Mouse (Mus musculus) cerebellum, adult 8-10 months (tissue): ENCODE results near the gene Rrnad1.

Source experiments
- DNase-seq: peaks from one replicate; pipeline ENCODE4 v3.0.0; 2022

Rrnad1 gene

GRCm38 (mm10) chr3:87930078-87930795 is at the start of gene Rrnad1, which contains the start of gene Isg20l2:
Gene Rrnad1, minus strand, starts transcription at chr3:87930717.
Gene Isg20l2, plus strand, starts transcription at chr3:87930314.
- DNase-seq, result peak; percentile 96

- DNase-seq, result no peak
Observed at GRCm38 (mm10) chr3:87980085-87980484, 49.6 kb upstream of the Rrnad1 start.

- no peak for DNase-seq
Observed at GRCm38 (mm10) chr3:87979493-87979892, 49.0 kb upstream of the Rrnad1 start.

GRCm38 (mm10) chr3:87974381-87974987 is 44.0 kb upstream of the Rrnad1 start:
- DNase-seq, result no peak

- no peak for DNase-seq
Observed at GRCm38 (mm10) chr3:87973593-87974380, 43.3 kb upstream of the Rrnad1 start.

- no peak for DNase-seq
Observed at GRCm38 (mm10) chr3:87972776-87973175, 42.3 kb upstream of the Rrnad1 start.

- DNase-seq, result no peak
Observed at GRCm38 (mm10) chr3:87972203-87972664, 41.7 kb upstream of the Rrnad1 start.

GRCm38 (mm10) chr3:87971489-87972202 is 41.1 kb upstream of the Rrnad1 start:
- DNase-seq, result no peak

- no peak for DNase-seq
Observed at GRCm38 (mm10) chr3:87970939-87971488, 40.5 kb upstream of the Rrnad1 start, which contains the start of gene Nes. Gene Nes, plus strand, starts transcription at chr3:87971078.

GRCm38 (mm10) chr3:87970184-87970938 is 39.8 kb upstream of the Rrnad1 start:
- peak; percentile 40 for DNase-seq

GRCm38 (mm10) chr3:87960586-87961191 is 30.2 kb upstream of the Rrnad1 start:
- peak; percentile 47 for DNase-seq

- DNase-seq, result no peak
Observed at GRCm38 (mm10) chr3:87960191-87960585, 29.7 kb upstream of the Rrnad1 start.

GRCm38 (mm10) chr3:87959371-87959770 is 28.9 kb upstream of the Rrnad1 start:
- no peak for DNase-seq

- no peak for DNase-seq
Observed at GRCm38 (mm10) chr3:87958967-87959366, 28.4 kb upstream of the Rrnad1 start.

GRCm38 (mm10) chr3:87958476-87958875 is 28.0 kb upstream of the Rrnad1 start:
- DNase-seq, result no peak

- no peak for DNase-seq
Observed at GRCm38 (mm10) chr3:87958056-87958455, 27.5 kb upstream of the Rrnad1 start.

- no peak for DNase-seq
Observed at GRCm38 (mm10) chr3:87952440-87952839, 21.9 kb upstream of the Rrnad1 start.

- no peak for DNase-seq
Observed at GRCm38 (mm10) chr3:87951946-87952345, 21.4 kb upstream of the Rrnad1 start.

- no peak for DNase-seq
Observed at GRCm38 (mm10) chr3:87949955-87950515, 19.5 kb upstream of the Rrnad1 start.

- DNase-seq, result no peak
Observed at GRCm38 (mm10) chr3:87949266-87949954, 18.9 kb upstream of the Rrnad1 start.
